Mouse (Mus musculus) liver, postnatal 0 days (tissue): ENCODE data around the gene Homer1. TPM values are rescaled to one million over a fixed set of nuclear protein-coding genes. Genes with fewer than 3 reads are reported as not detected.

Source experiments
- ATAC-seq: fragments of 200-750 bp; cut with Nextera tagmentation; 2 replicates; pipeline ENCODE4 v1.8.0; 2017; ENCODE audit warnings: mild to moderate bottlenecking, moderate library complexity
- DNase-seq: peaks from one replicate; pipeline ENCODE4 v3.0.0-alpha.2; 2016
- H3K27ac ChIP-seq: fragments of 300-500 bp; sonication (generic); 2 replicates; pipeline ENCODE4 v1.5.1; 2014; ENCODE audit warnings: antibody characterized with exemption, moderate library complexity, mild to moderate bottlenecking, low read depth
- H3K27me3 ChIP-seq: fragments of 300-500 bp; sonication (generic); 2 replicates; pipeline ENCODE4 v1.6.1; 2014; ENCODE audit warnings: low read length, control low read depth, mixed read lengths; ENCODE audit not compliant: insufficient read depth
- H3K36me3 ChIP-seq: fragments of 300-500 bp; sonication (generic); replicated peaks from 2 replicates; pipeline ENCODE4 v1.6.1; 2014; ENCODE audit warnings: mild to moderate bottlenecking, control low read depth, low read length, moderate library complexity, mixed read lengths; ENCODE audit not compliant: insufficient read depth
- H3K4me1 ChIP-seq: fragments of 300-500 bp; sonication (generic); 2 replicates; pipeline ENCODE4 v1.6.1; 2014; ENCODE audit warnings: antibody characterized with exemption, mild to moderate bottlenecking, control low read depth; ENCODE audit not compliant: insufficient read depth
- H3K4me2 ChIP-seq: fragments of 300-500 bp; sonication (generic); 2 replicates; pipeline ENCODE4 v1.6.1; 2014; ENCODE audit warnings: low read depth, mild to moderate bottlenecking, low read length, moderate library complexity, mixed read lengths
- H3K4me3 ChIP-seq: fragments of 300-500 bp; sonication (generic); 2 replicates; pipeline ENCODE4 v1.5.1; 2014; ENCODE audit warnings: low read depth, low read length
- H3K9ac ChIP-seq: fragments of 300-500 bp; sonication (generic); replicated peaks from 2 replicates; pipeline ENCODE4 v1.6.1; 2014; ENCODE audit warnings: mild to moderate bottlenecking, moderate library complexity
- H3K9me3 ChIP-seq: fragments of 300-500 bp; sonication (generic); 2 replicates; pipeline ENCODE4 v1.6.1; 2016; ENCODE audit warnings: mild to moderate bottlenecking, control low read depth, low read length, mixed read lengths
- CTCF ChIP-seq: sonication (generic); IDR thresholded peaks from 2 replicates; pipeline ENCODE4 v1.5.1; 2016; ENCODE audit warnings: antibody characterized with exemption, low read depth
- EP300 ChIP-seq: IDR thresholded peaks from 2 replicates; pipeline ENCODE4 v1.6.1; 2016; ENCODE audit warnings: antibody characterized with exemption, low read depth, mild to moderate bottlenecking
- WGBS: fragments of 180-500 bp; shearing (Covaris S2); extraction: QIAGEN DNeasy Blood & Tissue Kit; methylation state at CpG from one replicate; pipeline ENCODE4 v1.1.7; 2014; ENCODE audit not compliant: insufficient replicate concordance; 5-methylcytosine and 5-hydroxymethylcytosine counted together
- polyA plus RNA-seq: library from polyadenylated mRNA; unstranded; fragments of >200 nt; fragmentation: Nextera tagmentation; extraction: Ambion mirVana; gene quantifications from 2 replicates; pipeline ENCODE4 v1.2.1, GENCODE M21; 2015

Homer1 gene
- polyA plus RNA-seq, 1 experiment from 2014 or later = 1.2 TPM

DNA sequence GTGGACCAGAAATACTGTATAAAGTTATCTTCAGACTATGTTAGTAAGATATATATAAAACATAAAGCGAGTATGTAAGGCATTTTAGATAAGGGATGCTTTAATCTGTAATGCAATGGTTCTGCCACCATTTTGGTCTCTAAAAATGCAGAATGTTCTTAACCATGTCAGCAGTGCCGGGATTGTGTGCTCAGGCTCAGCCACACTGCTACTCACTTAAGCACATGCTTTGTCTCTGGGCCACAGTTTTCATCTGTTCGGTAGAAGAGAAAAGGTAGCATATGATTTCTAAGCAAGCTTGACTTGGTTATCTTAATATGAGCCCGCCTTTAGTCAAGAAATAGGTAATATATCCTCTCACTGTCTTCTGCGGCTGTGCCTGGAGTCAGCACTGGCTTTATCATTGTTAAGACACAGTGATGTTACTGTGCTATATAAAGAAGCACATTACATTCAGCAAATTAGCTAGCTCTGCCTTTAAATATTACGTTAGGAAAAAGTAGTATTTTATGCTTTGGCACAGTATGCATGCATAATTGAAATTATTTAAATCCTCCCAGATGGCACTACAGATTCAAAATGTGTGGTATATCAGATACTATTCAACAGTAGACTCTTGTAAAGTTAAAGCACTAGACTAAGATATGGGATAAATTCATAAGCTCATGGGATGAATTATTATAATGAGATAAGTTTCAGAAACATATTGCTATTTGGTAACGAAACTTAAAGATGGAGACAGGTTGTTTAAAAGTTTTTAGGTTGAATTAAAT lies 69.6 kb downstream of the Homer1 start:
- DNase-seq (no peak), ATAC-seq (no peak)
- Histone ChIP-seq H3K27ac (no peak overlapping the region), H3K4me1 (no peaks in the 10 kb centered on the region), H3K27me3 (no peaks in the 10 kb centered on the region), H3K4me3 (no peak overlapping the region), H3K9ac (no peak overlapping the region), H3K4me2 (no peak overlapping the region), H3K36me3 (no peaks in the 10 kb centered on the region), H3K9me3 (no peaks in the 10 kb centered on the region)
- TF ChIP-seq EP300 = no peak
- WGBS = 85% methylated on average over 7 of the region's 7 CpGs

DNA sequence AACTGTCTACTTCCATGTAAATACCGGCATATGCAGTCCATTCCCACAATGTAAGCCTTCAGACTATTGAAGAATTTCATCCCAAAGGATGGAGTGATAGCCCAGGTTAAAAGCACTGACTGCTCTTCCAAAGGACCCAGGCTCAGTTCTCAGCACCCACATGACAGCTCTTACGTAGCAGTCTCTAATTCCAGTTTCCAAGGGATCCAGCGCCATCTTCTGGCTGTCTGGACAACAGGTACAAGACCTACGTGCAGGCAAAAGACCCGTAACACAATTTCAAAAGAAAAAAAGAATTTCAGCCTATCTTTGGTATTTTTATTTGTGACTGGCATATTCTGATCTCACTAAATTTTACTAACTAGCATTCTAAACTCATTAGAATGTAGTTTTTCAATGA lies 75.0 kb downstream of the Homer1 start:
- H3K9ac ChIP-seq = no peak overlapping the region
- TF ChIP-seq CTCF (peak; percentile 35), EP300 (no peak)
- H3K9me3 ChIP-seq = no peaks in the 10 kb centered on the region; the same call in 1 of the 2 replicates
- H3K4me2 ChIP-seq = no peak overlapping the region
- peaks cover 4% of the 10 kb centered on the region; the same call in 1 of the 2 replicates for H3K4me1 ChIP-seq
- 95% methylated on average over 5 of the region's 5 CpGs for WGBS
- H3K27me3 ChIP-seq = no peaks in the 10 kb centered on the region
- ATAC-seq = no peak
- H3K27ac ChIP-seq = no peak overlapping the region
- H3K4me3 ChIP-seq = no peak overlapping the region
- DNase-seq = no peak
- H3K36me3 ChIP-seq = no peaks in the 10 kb centered on the region

DNA sequence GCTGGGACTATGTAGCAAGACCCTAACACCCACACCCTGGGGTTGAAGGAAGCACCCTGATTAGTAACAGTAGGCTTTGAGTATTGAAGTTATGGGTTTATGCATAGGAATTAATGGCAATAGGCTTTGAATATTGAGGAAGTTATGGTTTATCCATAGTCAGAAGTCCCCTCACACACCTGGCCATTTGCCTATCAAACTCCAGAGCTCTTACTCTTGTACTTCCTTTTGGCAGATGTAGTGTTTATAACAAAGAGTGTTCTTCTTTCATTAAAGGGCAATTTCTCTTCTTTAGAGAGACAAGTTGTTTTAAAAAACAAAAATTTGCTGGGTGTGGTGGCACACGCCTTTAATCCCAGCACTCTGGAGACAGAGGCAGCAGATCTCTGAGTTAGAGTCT lies 79.1 kb downstream of the Homer1 start:
- no peak overlapping the region for H3K4me2 ChIP-seq
- TF ChIP-seq EP300 = no peak
- TF ChIP-seq CTCF = no peak
- H3K27me3 ChIP-seq = no peaks in the 10 kb centered on the region
- H3K4me3 ChIP-seq = no peak overlapping the region
- H3K9me3 ChIP-seq = no peaks in the 10 kb centered on the region; the same call in 1 of the 2 replicates
- no peak overlapping the region for H3K9ac ChIP-seq
- peak overlapping the region; percentile 32 for H3K27ac ChIP-seq
- WGBS = 74% methylated on average over 1 of the region's 1 CpGs
- H3K36me3 ChIP-seq = no peaks in the 10 kb centered on the region
- H3K4me1 ChIP-seq = peaks cover 20% of the 10 kb centered on the region
- ATAC-seq = no peak
- no peak for DNase-seq

DNA sequence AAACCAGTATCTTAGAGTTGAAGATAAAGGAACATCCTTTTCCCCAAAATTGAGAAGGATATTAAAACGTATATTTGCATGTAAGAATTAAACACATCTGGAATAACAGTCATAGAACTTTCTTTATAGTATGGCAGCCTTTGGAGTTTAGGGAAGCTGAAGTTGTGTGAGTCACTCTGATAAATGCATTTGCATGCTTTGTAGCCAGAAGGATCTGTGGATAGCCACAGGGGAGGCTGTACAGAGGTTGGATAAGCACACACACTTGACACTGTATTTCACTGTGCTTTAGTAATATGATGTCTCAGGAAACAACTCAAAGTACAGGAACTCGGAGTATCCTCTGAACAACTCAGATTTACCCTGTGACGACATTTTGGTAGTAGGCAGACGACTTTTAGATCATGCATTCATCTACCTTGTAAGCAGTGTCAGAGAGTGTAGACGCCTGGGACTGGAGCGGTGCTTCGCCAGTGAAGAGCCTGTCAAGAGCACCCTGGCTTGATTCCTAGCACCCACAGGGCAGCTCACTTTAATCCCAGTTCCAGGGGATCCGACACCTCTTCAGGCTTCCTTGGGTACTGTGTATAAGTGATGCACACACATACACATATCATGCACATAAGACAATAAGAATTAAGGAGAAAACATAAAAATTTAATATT lies 81.1 kb downstream of the Homer1 start:
- TF ChIP-seq CTCF (no peak), EP300 (peak; percentile 77)
- peaks cover 31% of the 10 kb centered on the region for H3K4me1 ChIP-seq
- peak overlapping the region; percentile 76 for H3K27ac ChIP-seq
- no peak overlapping the region for H3K4me3 ChIP-seq
- H3K4me2 ChIP-seq = no peak overlapping the region
- H3K36me3 ChIP-seq = no peaks in the 10 kb centered on the region
- WGBS = 78% methylated on average over 8 of the region's 8 CpGs
- no peaks in the 10 kb centered on the region for H3K9me3 ChIP-seq
- H3K27me3 ChIP-seq = no peaks in the 10 kb centered on the region
- DNase-seq (no peak), ATAC-seq (peak; percentile 54)
- H3K9ac ChIP-seq = no peak overlapping the region

DNA sequence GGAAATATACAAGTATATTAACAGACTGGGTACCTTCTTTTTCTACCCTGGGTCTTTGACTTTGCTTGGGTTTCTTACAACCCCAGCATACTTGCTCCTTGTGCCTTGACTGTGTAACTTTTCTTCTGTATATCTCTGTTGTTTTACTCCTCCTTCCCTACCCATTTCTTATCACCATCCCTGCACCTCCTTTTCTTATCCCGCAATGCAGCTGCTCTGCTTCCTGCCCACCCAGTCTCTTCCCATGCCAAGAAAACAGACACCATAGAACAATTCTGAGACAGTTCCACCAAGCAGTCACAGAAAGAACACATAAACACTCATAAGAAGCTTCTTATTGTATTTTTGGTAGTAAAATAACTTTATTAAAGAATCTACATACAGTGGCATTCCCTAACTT lies 81.9 kb downstream of the Homer1 start:
- Histone ChIP-seq H3K9ac (no peak overlapping the region), H3K4me2 (peak overlapping the region; percentile 47), H3K4me3 (no peak overlapping the region), H3K27ac (peak overlapping the region; percentile 76), H3K27me3 (no peaks in the 10 kb centered on the region), H3K9me3 (no peaks in the 10 kb centered on the region), H3K4me1 (peaks cover 31% of the 10 kb centered on the region), H3K36me3 (no peaks in the 10 kb centered on the region)
- 54% methylated on average over 1 of the region's 1 CpGs for WGBS
- ATAC-seq = peak; percentile 94
- DNase-seq = peak; percentile 49
- no peak for TF ChIP-seq CTCF
- peak; percentile 99 for TF ChIP-seq EP300

DNA sequence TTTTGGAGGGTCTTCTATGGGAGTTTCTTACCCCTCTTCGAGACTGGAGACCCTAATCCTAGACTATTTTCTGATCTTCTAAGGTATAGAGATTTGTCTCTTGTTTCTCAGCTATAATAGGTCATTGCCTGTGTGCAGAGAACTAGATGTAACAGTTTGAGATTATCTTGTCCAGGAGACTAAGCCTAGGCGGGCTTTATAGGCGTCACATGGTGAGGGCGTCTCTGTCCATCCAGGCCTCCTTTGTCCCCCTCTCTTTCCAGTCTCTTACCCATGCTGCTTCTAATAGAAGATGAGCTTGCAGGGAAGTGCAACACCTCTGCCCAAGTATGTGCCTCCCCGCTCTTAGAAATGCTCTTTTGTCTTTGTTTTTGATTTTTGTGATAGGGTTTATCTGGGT lies 83.7 kb downstream of the Homer1 start:
- H3K4me1 ChIP-seq = peaks cover 31% of the 10 kb centered on the region
- H3K27me3 ChIP-seq = no peaks in the 10 kb centered on the region
- H3K36me3 ChIP-seq = no peaks in the 10 kb centered on the region
- no peak for DNase-seq
- H3K9ac ChIP-seq = no peak overlapping the region
- H3K4me2 ChIP-seq = no peak overlapping the region
- H3K9me3 ChIP-seq = no peaks in the 10 kb centered on the region
- ATAC-seq = no peak
- H3K27ac ChIP-seq = peak overlapping the region; percentile 62
- no peak overlapping the region for H3K4me3 ChIP-seq
- no peak for TF ChIP-seq CTCF
- no peak for TF ChIP-seq EP300
- WGBS = 75% methylated on average over 5 of the region's 5 CpGs
